Mouse (Mus musculus) ovary, postnatal 10 days (tissue): Measurements from ENCODE around the gene Oprd1.

Experiments used
- DNase-seq: peaks from one replicate; pipeline ENCODE4 v3.0.0; 2022; ENCODE audit warnings: low spot score

Gene Oprd1

DNA sequence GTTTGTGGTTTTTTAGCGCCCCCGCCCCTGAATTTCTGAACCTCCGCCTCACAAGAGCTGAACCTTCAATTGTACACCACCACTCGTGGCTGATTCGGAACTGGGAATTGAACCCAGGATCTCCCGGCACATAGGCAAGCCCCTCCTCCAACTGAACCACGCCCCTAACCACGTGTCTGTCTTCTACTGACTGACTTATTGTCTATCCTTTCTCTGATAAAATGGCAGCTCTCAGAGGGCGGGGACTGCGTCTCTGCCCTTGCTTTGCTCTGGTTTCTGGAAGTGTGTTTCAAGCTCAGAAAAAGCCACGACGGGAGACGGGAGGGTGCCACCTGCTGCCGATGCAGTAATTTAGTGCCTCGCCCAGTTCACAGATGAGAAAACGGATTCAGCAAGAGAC is 10.4 kb downstream of the Oprd1 start:
- DNase-seq: no peak

- no peak for DNase-seq
Measured at GRCm38 (mm10) chr4:132133381-132133780, 10.9 kb downstream of the Oprd1 start.

DNA sequence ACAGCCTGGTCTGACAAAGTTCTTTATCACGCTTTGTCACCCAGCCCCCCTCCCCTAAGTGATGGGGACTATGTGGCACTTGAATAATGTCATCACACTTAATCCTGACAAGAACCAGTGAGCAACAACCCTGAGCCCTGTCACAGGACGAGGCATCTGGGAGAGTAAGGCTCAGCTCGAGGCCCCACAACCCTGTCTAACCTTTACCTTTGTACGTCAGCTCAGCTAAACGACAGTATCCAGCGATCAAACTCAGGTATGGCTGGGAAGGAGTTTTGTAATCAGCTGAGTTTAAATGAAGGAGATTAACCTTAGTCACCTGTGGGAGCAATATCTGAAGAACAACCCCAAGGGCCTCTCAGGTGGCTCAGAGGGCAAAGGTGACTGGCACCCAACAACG is 12.0 kb downstream of the Oprd1 start:
- no peak for DNase-seq

- DNase-seq: no peak
Measured at GRCm38 (mm10) chr4:132131790-132132189, 12.5 kb downstream of the Oprd1 start.

GRCm38 (mm10) chr4:132131116-132131515 is 13.2 kb downstream of the Oprd1 start:
- DNase-seq: no peak

DNA sequence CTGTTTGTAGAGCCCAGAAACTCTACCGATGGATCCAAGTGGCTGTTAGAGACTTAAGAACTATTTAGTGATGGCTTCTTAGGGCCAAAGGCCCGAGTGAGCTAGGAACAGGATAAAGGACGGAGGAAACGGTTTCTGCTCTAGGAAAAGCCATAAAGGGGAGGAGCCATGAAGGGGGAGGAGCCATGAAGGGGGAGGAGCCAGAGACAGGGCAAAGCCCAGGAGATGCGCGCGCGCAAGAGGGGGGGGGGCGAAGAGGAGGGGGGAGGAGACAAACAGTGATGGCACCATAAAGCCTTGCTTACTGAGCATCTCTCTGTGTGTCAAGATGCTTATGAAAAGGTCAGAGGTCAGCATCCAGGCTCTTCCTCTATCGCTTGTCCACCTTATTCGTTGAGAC is 13.6 kb downstream of the Oprd1 start:
- DNase-seq: no peak

GRCm38 (mm10) chr4:132130134-132130533 is 14.2 kb downstream of the Oprd1 start:
- no peak for DNase-seq

- DNase-seq: no peak
Measured at GRCm38 (mm10) chr4:132128997-132129636, 15.2 kb downstream of the Oprd1 start.

DNA sequence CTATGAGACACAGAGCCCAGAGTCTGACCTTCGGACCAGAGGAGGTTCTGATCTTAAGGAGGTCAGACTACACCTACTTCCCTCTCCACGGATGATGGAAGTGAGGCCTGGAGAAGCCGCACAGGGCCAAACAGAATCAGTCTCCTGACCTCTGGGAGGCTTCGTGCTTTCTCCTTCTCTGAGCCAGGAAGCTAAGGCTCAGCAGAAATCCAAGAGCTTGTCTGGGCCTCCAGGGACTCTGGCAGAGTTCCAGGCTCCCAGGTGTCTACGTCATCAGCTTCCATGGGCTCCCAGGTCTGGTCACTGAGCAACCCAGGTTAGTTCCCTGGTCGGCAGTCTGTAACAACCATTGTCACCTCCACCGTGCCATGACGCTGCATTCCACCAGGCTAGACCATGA is 17.2 kb downstream of the Oprd1 start:
- no peak for DNase-seq

DNA sequence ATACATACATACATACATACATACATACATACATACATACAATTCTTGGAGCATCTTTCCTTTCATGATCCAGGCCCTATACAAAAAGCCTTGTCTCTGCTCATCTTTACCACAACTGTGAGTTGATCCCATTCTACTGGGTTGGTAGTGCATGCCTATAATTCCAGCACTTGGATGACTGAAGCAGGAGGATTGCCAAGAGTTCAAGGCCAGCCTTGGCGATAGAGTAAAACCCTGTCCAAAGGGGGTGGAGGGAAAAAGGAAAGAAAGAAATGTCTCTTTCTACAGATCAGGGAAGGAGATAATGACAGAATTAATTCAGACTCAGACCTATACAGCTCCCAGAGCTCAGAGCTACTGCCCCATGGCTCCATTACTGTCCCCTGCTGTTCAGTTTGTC is 21.1 kb downstream of the Oprd1 start:
- no peak for DNase-seq

GRCm38 (mm10) chr4:132121674-132122073 is 22.6 kb downstream of the Oprd1 start:
- DNase-seq: no peak

GRCm38 (mm10) chr4:132119566-132119965 is 24.7 kb downstream of the Oprd1 start:
- no peak for DNase-seq

DNA sequence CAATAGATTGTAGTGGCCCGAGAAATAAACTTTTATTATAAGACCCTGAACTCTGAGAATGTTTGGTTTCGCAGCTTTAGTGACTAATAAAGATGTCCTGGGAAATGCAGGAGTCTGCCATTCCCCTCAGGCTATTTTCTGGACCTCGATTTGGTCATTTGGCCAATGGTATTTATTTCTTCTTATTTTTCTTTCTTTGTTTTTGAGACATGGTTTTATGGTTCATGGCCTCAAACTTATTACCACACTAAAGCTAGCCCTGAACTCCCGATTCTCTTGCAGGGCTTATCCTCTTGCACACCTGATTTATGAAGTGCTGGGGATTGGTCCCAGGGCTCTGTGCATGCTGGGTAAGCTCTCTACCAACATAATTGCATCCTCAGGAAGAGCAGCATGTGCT is 28.0 kb downstream of the Oprd1 start:
- DNase-seq: no peak

DNA sequence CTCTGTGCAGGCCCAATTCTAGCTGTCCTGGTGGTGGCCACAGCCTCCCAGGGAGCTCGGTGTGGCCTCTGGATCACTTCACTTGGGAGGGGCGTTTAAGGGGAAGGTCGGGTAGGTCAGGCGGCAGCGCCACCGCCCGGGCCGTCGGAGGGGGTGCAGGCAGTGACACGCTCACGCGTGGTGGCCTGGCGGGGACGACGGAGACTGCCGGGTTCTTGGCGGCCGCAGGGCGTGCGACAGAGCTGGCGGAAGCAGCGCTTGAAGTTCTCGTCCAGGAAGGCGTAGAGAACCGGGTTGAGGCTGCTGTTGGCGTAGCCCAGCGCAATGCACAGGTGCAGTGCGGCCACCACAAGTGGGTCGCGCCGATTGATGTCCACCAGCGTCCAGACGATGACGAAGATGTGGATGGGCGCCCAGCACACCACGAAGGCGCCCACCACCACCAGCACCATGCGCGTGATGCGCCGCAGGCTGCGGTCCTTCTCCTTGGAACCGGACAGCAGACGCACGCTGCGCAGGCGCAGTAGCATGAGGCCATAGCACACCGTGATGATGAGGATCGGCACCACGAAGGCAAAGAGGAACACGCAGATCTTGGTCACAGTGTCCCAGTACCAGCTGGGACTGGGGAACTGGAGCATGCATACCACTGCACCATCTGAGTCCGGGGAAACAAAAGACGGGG is 30.7 kb downstream of the Oprd1 start:
- no peak for DNase-seq

- DNase-seq: no peak
Measured at GRCm38 (mm10) chr4:132111227-132111626, 33.1 kb downstream of the Oprd1 start.

DNA sequence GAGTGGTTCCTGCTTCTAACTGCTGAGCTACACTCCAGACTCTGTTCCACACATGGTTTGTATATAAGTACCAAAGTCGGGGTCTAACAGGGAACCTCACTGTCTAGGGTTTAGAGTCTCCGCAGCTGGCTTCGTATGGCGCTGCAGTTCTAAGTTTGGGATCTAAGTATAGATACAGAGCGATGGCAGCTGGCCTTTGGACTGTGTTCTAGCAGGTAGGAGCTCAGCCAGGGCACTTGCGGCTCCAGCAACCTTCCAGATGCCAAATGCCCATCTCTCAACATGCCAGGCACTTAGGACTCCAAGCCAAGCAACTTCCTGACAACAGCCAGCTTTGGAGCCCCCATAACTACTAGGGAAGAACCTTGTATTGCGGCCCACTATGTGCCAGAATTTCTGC is 36.1 kb downstream of the Oprd1 start:
- no peak for DNase-seq

DNA sequence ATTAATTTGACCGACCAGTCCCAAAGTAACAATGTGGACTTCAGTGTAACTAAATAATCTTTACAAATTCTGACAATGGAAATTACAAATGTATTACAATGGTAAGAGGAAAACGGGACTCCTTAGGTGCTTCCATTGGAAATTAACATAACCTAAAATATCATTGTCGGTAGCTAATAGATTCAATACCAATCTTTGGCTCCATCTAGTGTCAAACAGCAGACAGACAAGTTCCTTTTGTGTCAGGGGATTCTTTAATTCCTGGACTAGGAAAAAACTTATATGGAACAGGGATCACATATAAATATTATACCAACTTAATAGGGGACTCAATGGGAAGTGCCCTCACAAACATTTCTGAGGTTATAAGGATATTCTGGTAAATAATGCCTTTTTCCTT is 43.1 kb downstream of the Oprd1 start:
- DNase-seq: no peak

DNA sequence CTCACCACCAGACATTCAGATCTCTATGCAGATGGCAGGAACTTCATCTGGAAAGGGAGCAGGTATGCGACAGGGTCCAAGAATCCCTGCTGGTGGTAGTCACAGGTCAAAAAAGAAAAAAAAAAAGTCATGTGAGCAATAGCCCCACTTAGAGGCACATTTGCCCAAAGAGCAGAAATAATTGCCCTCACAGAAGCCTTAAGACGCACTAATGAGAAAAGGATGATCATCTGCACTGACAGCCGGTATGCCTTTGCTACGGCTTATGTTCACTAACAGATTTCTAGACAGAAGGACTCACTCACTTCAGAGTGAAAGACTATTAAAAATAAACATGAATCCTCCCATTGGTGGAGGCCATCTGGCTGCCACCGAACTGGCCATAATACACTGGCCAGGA is 44.7 kb downstream of the Oprd1 start:
- DNase-seq: no peak

DNA sequence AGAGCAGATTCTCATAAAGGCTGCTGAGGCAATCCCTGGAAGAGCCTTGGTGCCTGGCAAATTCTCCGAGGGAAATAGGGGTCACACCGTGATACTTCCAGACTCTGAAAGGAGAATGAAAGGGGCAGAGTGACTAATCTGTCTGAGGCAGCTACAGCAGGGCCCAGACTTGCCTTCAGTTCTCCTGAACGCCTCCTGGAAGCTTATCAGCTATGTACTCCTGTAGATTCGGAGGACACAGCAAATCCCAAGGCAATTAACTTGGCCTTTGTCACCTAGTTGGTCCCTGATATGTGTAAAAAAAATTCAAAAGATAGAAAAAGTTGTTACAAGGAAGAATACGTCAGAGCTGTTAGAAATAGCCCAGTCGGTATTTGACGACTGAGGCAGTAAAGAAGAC is 49.2 kb downstream of the Oprd1 start:
- DNase-seq: no peak

GRCm38 (mm10) chr4:132093928-132094327 is 50.4 kb downstream of the Oprd1 start:
- no peak for DNase-seq

DNA sequence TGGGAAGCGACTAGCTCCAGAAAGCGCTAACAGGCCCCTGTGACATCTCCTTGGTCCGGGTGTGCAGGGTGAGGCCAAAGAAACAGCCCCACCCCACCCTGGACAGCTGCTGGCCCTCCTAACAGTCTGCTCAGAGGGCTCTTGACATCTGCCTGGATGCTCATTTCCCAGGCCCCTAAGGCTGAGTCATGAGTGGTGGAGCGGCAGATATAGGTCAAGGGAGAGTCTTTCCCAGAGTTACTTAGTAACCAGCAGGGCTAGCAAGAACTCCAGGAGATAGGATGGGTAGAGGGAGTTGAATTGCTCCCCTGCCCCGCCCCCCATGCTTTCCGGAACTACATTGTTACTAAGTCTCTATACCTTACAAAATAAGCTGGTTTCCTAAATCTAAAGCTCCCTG is 51.1 kb downstream of the Oprd1 start:
- no peak for DNase-seq

DNA sequence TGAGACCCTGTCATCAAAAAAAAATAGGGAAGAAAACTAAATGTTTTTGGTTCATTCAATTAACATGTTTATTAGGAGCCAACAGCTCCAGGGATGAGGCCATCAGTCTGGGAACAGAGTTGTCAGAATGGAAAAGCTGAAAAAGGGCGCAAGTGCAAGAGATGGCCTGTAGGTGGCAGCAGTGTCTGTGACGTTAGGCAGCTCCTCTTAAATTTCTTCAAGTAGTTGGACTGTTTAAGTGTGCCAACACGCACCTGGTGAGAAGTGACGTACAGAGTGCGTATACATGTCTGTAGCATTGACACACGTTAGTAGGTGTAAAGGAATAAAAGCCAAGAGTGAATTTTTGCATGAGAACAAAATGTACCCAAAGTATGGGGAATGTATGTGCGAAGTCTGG is 55.4 kb downstream of the Oprd1 start:
- DNase-seq: no peak

GRCm38 (mm10) chr4:132085114-132085513 is 59.2 kb downstream of the Oprd1 start:
- no peak for DNase-seq

- DNase-seq: no peak
Measured at GRCm38 (mm10) chr4:132080492-132080983, 63.7 kb downstream of the Oprd1 start.
